Mouse (Mus musculus) brain, embryonic 14.5 days (tissue): ENCODE results near the gene Alox12b. TPM values are rescaled to one million over a fixed set of nuclear protein-coding genes. Genes with fewer than 3 reads are reported as not detected.

Source experiments
- DNase-seq: peaks from one replicate; pipeline ENCODE4 v3.0.0-alpha.2; 2011; ENCODE audit warnings: low read depth
- CTCF ChIP-seq: fragments of 200-500 bp; IDR thresholded peaks from 2 replicates; pipeline ENCODE4 v1.5.1; 2012; ENCODE audit warnings: inconsistent platforms, mild to moderate bottlenecking, moderate library complexity, borderline replicate concordance; ENCODE audit not compliant: insufficient read depth, insufficient read length; ENCODE audit errors: extremely low read depth
- POLR2A ChIP-seq: fragments of 200-500 bp; IDR thresholded peaks from 2 replicates; pipeline ENCODE4 v1.6.1; 2012; ENCODE audit warnings: mild to moderate bottlenecking, inconsistent platforms, borderline replicate concordance; ENCODE audit not compliant: poor library complexity, insufficient read depth, insufficient read length, severe bottlenecking; ENCODE audit errors: extremely low read depth
- polyA plus RNA-seq: library from polyadenylated mRNA; depleted of rRNA; stranded (reverse); fragments of >200 nt; gene quantifications from 2 replicates; pipeline ENCODE4 v1.2.3, GENCODE M21; 2012; rRNA removed

Gene Alox12b
- polyA plus RNA-seq, 1 experiment, result 0.23 TPM

GRCm38 (mm10) chr11:69200231-69200630, 43.4 kb downstream of the Alox12b start:
- TF ChIP-seq CTCF (no peak), POLR2A (no peak)
- DNase-seq, result no peak

GRCm38 (mm10) chr11:69202469-69203230, 45.9 kb downstream of the Alox12b start:
- no peak for DNase-seq

GRCm38 (mm10) chr11:69211431-69211830, 54.6 kb downstream of the Alox12b start:
- TF ChIP-seq POLR2A, result no peak
- no peak for TF ChIP-seq CTCF
- peak; percentile 92 for DNase-seq

More at GRCm38 (mm10) chr11:69202469-69203230, 45.9 kb downstream of the Alox12b start:
- TF ChIP-seq CTCF (no peak), POLR2A (no peak)

- TF ChIP-seq CTCF (no peak), POLR2A (no peak)
These were observed 60.6 kb downstream of the Alox12b start for GRCm38 (mm10) chr11:69217411-69217810.

GRCm38 (mm10) chr11:69218661-69219060, 61.9 kb downstream of the Alox12b start:
- TF ChIP-seq POLR2A (no peak), CTCF (no peak)
- no peak for DNase-seq

More at GRCm38 (mm10) chr11:69217411-69217810, 60.6 kb downstream of the Alox12b start:
- no peak for DNase-seq

Other genes starting within 250 kb of the Alox12b start
- gene Odf4, start 229.9 kb upstream of the Alox12b start, polyA plus RNA-seq, result 3.6 and 4.1 TPM in 2 replicates
- gene Arhgef15, start 199.5 kb upstream of the Alox12b start, polyA plus RNA-seq, result 38.6 and 40.1 TPM in 2 replicates
- gene Slc25a35, start 188.9 kb upstream of the Alox12b start, polyA plus RNA-seq, result 3.0 and 4.6 TPM in 2 replicates
- gene Rangrf, start 181.8 kb upstream of the Alox12b start, polyA plus RNA-seq, result 24.1 and 33.6 TPM in 2 replicates
- gene Pfas, start 148.5 kb upstream of the Alox12b start, polyA plus RNA-seq, result 25.8 and 27.6 TPM in 2 replicates
- gene Ctc1, start 141.1 kb upstream of the Alox12b start, polyA plus RNA-seq, result 115 and 170 TPM in 2 replicates
- 38.3 and 74.9 TPM in 2 replicates for gene Aurkb, start 111.3 kb upstream of the Alox12b start, polyA plus RNA-seq
- gene Borcs6, start 97.3 kb upstream of the Alox12b start, polyA plus RNA-seq, result 19.6 and 22.1 TPM in 2 replicates
- 25.6 and 35.1 TPM in 2 replicates for gene Tmem107, start 86.2 kb upstream of the Alox12b start, polyA plus RNA-seq
- gene Vamp2, start 68.5 kb upstream of the Alox12b start, polyA plus RNA-seq, result 251 and 319 TPM in 2 replicates
- gene Per1, start 61.8 kb upstream of the Alox12b start, polyA plus RNA-seq, result 12.2 and 16.3 TPM in 2 replicates
- 0.42 and 0.45 TPM in 2 replicates for gene Hes7, start 36.6 kb upstream of the Alox12b start, polyA plus RNA-seq
- gene 9130213A22Rik, start 34.4 kb upstream of the Alox12b start, polyA plus RNA-seq, result 0.33 and 0.47 TPM in 2 replicates
- gene Aloxe3, start 31.1 kb upstream of the Alox12b start, polyA plus RNA-seq, result 2.8 and 3.5 TPM in 2 replicates
- 0.05 and 0.25 TPM in 2 replicates for gene Alox8, start 40.9 kb downstream of the Alox12b start, polyA plus RNA-seq
- 0.20 and 0.25 TPM in 2 replicates for gene Gucy2e, start 80.0 kb downstream of the Alox12b start, polyA plus RNA-seq
- 42.2 and 54.4 TPM in 2 replicates for gene Cntrob, start 166.8 kb downstream of the Alox12b start, polyA plus RNA-seq
- gene Trappc1, start 167.0 kb downstream of the Alox12b start, polyA plus RNA-seq, result 116 and 118 TPM in 2 replicates
- gene Kcnab3, start 169.3 kb downstream of the Alox12b start, polyA plus RNA-seq, result 7.0 and 8.7 TPM in 2 replicates
- gene Rnf227, start 183.5 kb downstream of the Alox12b start, polyA plus RNA-seq, result 82.8 and 115 TPM in 2 replicates
- 321 and 358 TPM in 2 replicates for gene Chd3, start 212.4 kb downstream of the Alox12b start, polyA plus RNA-seq
- 84.1 and 111 TPM in 2 replicates for gene Naa38, start 238.5 kb downstream of the Alox12b start, polyA plus RNA-seq
- 26.7 and 28.7 TPM in 2 replicates for gene Cyb5d1, start 238.6 kb downstream of the Alox12b start, polyA plus RNA-seq
- gene Tmem88, start 241.2 kb downstream of the Alox12b start, polyA plus RNA-seq, result 5.7 TPM in 2 replicates